Mouse (Mus musculus): ENCODE data around the gene Soat1. TPM values are rescaled to one million over a fixed set of nuclear protein-coding genes. Genes with fewer than 3 reads are reported as not detected.
"Not testable (repeated sequence)": the region's sequence is repeated elsewhere in the genome, so short reads cannot be mapped to it uniquely, and the experiment has no call there.

Soat1 gene
- 10.4 and 16.4 TPM in 2 replicates for polyA plus RNA-seq (2012; rRNA removed)

DNA sequence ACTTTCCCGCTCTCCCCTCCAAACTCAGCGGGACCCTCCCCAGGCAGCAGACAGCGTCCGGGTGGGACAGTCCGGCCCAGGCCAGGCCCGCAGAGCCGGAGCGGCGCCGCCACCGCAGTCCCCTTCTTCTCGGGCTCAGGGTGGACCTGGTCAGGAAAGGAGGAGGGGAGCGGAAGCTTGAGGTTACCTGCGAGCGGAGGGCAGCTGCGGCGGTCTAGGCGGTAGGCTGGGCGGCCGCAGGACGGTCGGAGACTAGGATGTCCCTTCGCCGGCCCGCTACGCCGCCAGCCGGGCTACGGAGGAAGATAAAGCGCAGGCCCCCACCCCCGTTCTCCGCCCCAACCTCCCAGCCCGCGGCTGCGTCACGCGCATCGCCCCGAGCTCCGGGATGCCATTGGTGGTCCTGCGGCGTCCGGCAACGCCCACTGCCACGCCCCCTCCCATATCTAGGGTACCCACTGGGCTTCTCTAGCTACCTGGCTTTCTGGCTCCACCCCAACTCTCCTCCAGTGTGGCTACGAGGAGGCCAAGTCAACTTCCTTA lies at the start of gene Soat1:
Gene Soat1, minus strand, starts transcription at position 371 of the 543 bp plus-strand sequence.
- WGBS: under 1% methylated on average over 46 of the region's 46 CpGs
- DNase-seq (ENCODE audit: low read depth, low spot score): no peak

GRCm38 (mm10) chr1:156523842-156524241 lies 49.7 kb upstream of the Soat1 start, which contains the start of gene Gm10031:
Gene Gm10031, plus strand, starts transcription at chr1:156524012.
- WGBS: 93% methylated on average over 22 of the region's 22 CpGs
- not testable (repeated sequence) for DNase-seq (ENCODE audit: low read depth, low spot score)

- WGBS: 25% methylated on average over 15 of the region's 15 CpGs
- peak; percentile 37 for DNase-seq (ENCODE audit: low read depth, low spot score)
These were observed 47.8 kb upstream of the Soat1 start for GRCm38 (mm10) chr1:156521796-156522517.

GRCm38 (mm10) chr1:156520136-156520780 lies 46.1 kb upstream of the Soat1 start:
- WGBS: 57% methylated on average over 3 of the region's 3 CpGs
- DNase-seq (ENCODE audit: low read depth, low spot score): no peak

- no peak for DNase-seq (ENCODE audit: low read depth, low spot score)
- WGBS: 89% methylated on average over 3 of the region's 3 CpGs
These were observed 33.6 kb upstream of the Soat1 start for GRCm38 (mm10) chr1:156507753-156508152.

GRCm38 (mm10) chr1:156505901-156506300 lies 31.8 kb upstream of the Soat1 start:
- WGBS: 48% methylated on average over 2 of the region's 2 CpGs
- DNase-seq (ENCODE audit: low read depth, low spot score): peak; percentile 36

DNA sequence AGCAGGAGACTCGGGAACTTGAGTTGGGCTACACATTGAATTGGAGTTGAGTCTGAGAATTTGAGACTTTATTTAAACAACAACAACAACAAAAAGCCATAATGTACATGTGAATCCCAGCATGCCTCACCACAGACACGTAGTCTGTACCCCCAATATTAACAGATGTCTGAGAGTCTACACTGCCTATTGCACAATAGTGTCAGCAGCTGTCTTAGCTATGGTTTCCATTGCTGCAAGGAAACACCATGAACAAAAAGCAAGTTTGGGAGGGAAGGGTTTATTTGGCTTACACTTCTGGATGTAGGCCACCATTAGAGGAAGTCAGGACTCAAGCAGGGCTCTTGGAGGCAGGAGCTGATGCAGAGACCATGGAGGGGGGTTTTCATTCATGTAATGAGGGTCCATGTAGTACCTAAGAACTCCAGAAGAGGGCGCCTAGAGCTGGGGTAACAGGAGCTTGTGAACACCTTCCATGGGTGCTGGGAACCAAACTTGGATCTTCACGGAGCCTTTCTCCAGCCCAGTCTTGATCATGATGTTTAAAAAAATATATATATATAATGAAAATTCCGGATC lies 30.9 kb upstream of the Soat1 start:
- 83% methylated on average over 5 of the region's 5 CpGs for WGBS
- DNase-seq (ENCODE audit: low read depth, low spot score): no peak

GRCm38 (mm10) chr1:156496910-156497309 lies 22.8 kb upstream of the Soat1 start:
- no peak for DNase-seq (ENCODE audit: low read depth, low spot score)
- WGBS: 73% methylated on average over 5 of the region's 5 CpGs

- WGBS: 82% methylated on average over 8 of the region's 8 CpGs
- no peak for DNase-seq (ENCODE audit: low read depth, low spot score)
These were observed 20.9 kb upstream of the Soat1 start for GRCm38 (mm10) chr1:156495025-156495424.

- no peak for DNase-seq (ENCODE audit: low read depth, low spot score)
- WGBS: 66% methylated on average over 4 of the region's 4 CpGs
These were observed 17.2 kb upstream of the Soat1 start for GRCm38 (mm10) chr1:156491226-156491796.

- DNase-seq (ENCODE audit: low read depth, low spot score): no peak
- 63% methylated on average over 5 of the region's 5 CpGs for WGBS
These were observed 13.9 kb upstream of the Soat1 start for GRCm38 (mm10) chr1:156488031-156488430.

- no peak for DNase-seq (ENCODE audit: low read depth, low spot score)
- 96% methylated on average over 7 of the region's 7 CpGs for WGBS
These were observed 13.4 kb upstream of the Soat1 start for GRCm38 (mm10) chr1:156487498-156487897.

GRCm38 (mm10) chr1:156481826-156482225 lies 7.7 kb upstream of the Soat1 start:
- WGBS: 95% methylated on average over 3 of the region's 3 CpGs
- DNase-seq (ENCODE audit: low read depth, low spot score): no peak

DNA sequence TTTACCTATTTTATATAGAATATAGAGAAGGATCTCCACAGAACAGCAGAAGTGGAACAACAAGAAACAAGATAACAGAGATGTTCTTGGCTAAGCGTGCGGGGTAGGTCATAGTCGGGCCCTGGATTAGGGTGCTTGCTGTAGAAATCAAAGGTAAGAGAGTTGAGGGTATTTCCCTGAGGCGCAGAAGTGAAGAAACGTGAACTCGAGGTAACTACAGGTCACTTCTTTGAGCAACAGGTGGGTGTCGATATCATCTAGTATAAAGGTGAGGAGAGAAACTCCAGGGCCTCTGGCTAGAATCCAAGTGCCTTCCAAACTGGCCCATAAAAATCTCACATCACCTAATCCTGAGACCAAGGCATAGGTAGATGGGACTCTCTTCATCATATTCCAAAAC lies 2.4 kb upstream of the Soat1 start:
- 34% methylated on average over 7 of the region's 7 CpGs for WGBS
- no peak for DNase-seq (ENCODE audit: low read depth, low spot score)

DNA sequence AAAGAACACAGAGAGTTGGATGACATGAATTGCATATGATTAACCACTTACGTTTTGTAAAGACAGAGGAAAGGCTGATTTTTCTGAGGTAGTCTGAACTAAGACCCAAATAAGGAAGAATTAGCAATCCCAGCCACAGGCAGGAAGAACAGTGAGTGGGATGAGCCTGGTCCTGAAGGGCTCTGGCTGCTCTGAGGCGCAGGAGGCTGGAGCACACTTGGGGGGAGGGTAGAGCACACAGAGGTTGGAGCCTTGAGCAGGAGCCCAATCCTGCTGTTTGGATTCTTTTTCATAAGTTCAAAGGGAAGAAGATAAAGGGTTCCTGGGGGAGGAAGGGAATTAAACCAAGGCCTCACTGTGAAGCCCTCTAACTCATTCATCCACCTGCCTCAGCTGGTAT lies 1.9 kb upstream of the Soat1 start:
- no peak for DNase-seq (ENCODE audit: low read depth, low spot score)
- WGBS: 85% methylated on average over 2 of the region's 2 CpGs

GRCm38 (mm10) chr1:156474854-156475253 lies 723 bp upstream of the Soat1 start:
- DNase-seq (ENCODE audit: low read depth, low spot score): no peak
- 60% methylated on average over 3 of the region's 3 CpGs for WGBS

DNA sequence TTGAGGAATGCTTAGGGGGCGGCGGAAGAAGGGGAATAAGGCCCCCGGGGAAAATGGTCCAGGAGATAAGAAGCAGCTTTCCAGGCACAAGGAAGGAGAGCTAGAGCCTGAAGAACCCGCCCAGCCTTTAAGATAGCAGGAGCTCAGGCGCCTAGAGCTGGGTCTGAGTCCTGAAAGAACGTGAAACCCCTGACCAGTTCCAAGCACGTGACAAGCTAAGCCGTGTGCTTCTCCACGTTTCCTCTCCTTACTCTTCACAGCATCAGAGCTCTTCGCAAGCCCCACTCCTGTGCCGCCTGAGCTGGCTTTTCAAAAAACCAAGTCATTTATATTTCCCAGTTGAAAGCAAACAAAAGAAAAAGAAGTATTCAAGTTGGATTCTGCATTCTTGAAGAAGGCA lies 1.1 kb downstream of the Soat1 start:
- no peak for DNase-seq (ENCODE audit: low read depth, low spot score)
- 20% methylated on average over 11 of the region's 11 CpGs for WGBS

- no peak for DNase-seq (ENCODE audit: low read depth, low spot score)
- 45% methylated on average over 7 of the region's 7 CpGs for WGBS
These were observed 2.2 kb downstream of the Soat1 start for GRCm38 (mm10) chr1:156471955-156472354.

- WGBS: 34% methylated on average over 3 of the region's 3 CpGs
These were observed 3.1 kb downstream of the Soat1 start for GRCm38 (mm10) chr1:156471071-156471470.

DNA sequence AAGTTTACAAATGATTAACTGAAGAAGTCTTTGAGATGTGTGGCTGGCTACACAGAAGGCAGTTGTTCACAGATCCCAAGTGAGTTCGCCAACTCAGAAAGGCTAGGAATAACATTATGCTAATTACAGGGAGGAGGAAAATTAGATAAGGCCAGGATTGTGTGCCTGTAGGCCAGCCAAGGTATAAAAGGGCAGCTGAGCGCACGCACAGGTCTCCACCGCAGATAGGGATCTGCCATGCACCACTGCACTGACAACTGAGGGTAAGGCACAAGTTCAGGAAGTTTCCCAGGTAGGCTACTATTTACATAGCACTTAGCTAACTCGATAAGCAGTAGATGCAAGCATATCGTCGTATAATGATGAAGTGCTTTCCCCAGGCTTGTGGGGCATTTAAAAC lies 3.6 kb downstream of the Soat1 start:
- no peak for DNase-seq (ENCODE audit: low read depth, low spot score)
- 28% methylated on average over 7 of the region's 7 CpGs for WGBS

More at GRCm38 (mm10) chr1:156471071-156471470, 3.1 kb downstream of the Soat1 start:
- DNase-seq (ENCODE audit: low read depth, low spot score): no peak

All from large intestine, adult 2 months (tissue).